Mouse (Mus musculus) E14TG2a.4 (cell line): ENCODE measurements around the gene Cldn10.

ENCODE experiments used
- CTCF ChIP-seq: conservative IDR thresholded peaks from 2 replicates; pipeline ENCODE4 v1.5.1; 2014; ENCODE audit warnings: low read length
- NANOG ChIP-seq: IDR thresholded peaks from 2 replicates; pipeline ENCODE4 v1.6.1; 2014; ENCODE audit warnings: borderline replicate concordance, low read length, mixed read lengths
- POU5F1 ChIP-seq: IDR thresholded peaks from 2 replicates; pipeline ENCODE4 v1.6.1; 2014; ENCODE audit warnings: low read length, borderline replicate concordance

DNA sequence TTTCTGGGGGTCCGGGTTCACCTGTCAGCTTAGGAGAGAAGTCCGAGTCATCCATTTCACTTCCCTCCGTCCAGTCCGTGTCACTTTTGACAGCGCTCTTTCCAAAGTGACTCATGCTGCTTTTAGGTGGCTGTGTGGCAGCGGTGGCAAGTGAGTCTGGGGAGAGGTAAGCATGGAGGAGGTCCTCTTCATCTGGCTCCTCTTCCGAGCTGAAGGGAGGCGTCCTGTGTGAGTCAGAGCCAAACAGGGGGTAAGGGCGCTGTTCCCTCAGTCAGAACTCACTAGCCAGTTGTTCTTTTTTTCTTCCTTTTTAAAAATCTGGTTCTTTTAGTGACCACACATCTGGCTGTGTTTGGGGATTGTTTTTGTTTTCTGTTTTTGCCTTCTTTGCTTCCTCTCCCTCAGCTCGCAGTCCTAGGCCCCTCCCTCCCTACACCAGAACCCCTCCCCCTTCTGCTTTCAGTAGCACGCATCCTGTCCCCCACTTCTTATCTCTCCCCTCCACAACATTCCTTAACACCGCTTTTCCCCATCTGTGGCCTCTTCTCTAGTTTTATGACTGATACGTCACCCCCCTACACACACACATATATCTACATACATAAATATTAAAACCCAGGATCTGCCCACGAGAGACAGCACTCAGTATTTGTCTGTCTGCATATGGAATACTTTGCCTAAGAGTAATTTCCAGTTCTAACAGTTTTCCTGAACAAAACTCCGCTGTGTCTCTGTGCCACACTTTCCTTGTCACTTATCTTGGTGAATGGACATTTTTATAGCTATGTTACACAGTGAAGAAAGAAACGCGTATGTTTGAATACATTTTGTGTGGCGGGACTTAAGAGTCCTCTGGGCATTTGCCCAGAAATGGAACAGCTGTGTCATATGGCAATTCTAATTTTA is 95.9 kb downstream of the Cldn10 start:
- TF ChIP-seq CTCF (no peak), POU5F1 (no peak), NANOG (no peak)
